Mouse (Mus musculus) thymus, postnatal 14 days (tissue): ENCODE results near the gene Arhgap30.

Experiments
- DNase-seq: peaks from one replicate; pipeline ENCODE4 v3.0.0; 2021

Gene Arhgap30

DNA sequence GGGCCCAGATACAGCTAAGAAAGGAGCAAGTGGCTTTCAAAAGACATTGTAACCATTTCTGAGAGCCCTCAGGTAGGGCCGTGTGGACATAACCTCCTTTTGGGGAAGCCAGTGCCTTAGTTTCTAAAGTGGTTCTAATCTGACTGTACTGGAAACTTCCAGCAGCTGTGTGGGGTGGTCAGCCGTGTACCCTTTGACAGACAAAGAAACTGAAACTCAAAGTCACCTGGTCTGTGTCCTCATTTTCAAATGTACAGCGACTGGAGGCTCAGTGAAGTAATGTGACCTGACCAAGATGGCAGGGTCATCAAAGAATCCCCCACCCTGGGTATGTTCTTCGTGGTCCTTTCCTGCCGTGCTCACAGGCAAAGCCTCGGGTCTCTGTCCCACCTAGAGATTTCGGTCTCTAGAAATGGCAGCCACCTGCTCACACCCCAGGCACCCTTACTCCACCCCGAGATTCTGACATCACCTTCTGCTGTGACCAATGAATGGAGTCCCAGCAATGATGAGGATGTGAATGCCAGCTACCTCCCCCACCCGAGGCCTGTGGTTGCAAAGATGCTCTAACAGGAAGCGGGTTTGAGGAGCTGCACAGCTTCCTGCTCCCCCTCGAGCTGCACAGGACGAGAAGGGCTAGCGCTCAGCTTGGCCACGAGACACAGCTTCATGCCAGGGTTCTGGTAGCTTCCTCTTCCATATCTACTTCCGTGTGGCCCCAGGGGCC is at the start of gene Arhgap30:
Arhgap30 (plus strand) TSS at position 579 of the 727 bp plus-strand sequence.
- DNase-seq, result peak; percentile 94

DNA sequence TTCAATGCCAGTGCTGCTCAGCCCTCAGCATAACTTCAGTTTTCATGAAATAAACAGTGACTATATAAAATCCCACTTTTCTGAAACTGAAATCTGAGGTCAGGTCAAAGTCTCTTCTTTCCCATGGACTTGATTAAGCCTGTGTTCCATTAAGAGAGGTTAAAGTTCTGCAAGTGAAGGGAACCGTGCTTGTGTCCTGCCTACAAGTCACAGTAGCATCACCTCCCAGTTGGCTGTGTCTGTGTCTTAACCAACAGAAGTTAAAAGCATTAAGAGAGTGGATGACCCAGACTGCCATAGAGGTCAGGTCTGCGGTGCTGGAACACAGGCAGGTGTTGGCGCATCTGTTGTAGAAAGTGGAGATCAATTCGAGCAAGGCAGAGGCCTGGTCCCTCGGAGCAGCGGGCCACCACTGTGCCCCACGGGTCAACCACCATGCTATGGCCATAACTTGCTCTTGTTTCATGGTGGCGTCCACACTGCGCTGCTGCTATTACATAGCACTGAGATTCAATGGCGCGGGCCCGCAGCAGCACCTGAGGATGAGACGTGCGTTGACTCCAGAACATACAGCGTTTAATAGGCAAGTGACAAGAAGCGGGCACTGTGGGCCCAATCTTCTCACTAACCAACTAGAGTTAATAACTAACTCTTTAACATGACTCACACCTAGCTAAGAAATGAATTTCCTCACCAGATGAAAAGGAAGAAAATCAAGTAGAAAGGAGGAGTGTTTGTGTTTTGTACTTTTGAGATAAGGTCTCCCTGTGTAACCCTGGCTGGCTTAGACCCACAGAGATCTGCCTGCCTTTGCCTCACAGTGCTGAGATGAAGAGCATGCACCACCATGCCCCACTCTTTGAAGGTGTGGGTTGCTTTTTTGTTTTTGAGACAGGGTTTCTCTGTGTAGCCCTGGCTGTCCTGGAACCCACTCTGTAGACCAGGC is 46.2 kb upstream of the Arhgap30 start:
- no peak for DNase-seq

DNA sequence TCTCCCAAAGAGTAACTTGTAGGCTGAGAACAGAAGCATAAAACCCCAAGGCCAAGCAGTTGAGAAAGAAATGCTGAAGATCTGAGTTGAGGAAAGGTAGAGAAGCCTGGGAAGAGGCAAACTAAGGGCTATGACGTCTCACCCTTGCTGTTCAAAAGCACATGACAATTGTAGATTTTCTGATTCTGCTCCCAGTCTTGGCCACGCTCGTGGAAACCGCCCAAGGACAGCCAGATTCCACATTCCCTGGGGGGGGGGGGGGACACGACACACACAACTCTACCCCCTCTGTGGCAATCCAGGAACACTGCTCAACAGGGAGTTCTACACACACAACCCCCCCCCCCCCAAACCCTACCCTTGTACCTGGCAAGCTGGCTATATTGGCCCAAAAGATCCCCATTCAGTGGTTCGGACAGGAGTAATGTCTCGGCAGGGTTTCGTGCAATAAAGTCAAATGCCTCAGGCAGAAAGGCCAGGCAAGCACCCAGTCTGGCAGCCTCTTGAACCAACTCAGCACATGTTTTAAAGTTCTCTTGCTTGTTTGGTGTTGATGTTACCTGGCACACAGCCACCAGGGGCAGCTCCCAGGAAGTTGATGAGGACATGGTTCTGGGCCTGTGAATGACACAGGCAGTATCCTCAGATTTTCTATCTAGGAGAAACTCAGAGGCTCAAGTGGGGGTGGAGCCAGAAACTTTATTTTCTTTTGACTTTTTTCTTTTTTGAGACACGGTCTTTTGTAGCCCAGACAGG is 44.7 kb upstream of the Arhgap30 start:
- no peak for DNase-seq

DNA sequence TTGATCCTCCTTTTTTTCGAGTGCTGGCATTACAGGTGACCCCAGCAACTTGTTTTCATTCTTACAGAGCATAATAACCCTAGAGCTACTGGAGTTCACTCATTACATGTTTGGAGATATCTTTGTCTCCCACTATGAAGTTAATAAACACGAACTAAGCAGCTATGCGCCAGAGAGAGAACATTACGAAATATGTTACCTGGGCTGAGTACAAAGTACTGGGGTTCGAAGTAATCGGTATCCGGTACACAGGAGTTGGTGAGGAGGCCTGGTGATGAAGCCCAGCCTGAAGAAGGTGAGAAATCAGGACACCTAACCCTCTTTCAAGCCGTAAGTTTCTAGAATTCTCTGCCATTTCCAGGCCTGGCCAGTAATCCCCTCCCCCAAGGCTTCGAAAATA is 44.0 kb upstream of the Arhgap30 start:
- no peak for DNase-seq

DNA sequence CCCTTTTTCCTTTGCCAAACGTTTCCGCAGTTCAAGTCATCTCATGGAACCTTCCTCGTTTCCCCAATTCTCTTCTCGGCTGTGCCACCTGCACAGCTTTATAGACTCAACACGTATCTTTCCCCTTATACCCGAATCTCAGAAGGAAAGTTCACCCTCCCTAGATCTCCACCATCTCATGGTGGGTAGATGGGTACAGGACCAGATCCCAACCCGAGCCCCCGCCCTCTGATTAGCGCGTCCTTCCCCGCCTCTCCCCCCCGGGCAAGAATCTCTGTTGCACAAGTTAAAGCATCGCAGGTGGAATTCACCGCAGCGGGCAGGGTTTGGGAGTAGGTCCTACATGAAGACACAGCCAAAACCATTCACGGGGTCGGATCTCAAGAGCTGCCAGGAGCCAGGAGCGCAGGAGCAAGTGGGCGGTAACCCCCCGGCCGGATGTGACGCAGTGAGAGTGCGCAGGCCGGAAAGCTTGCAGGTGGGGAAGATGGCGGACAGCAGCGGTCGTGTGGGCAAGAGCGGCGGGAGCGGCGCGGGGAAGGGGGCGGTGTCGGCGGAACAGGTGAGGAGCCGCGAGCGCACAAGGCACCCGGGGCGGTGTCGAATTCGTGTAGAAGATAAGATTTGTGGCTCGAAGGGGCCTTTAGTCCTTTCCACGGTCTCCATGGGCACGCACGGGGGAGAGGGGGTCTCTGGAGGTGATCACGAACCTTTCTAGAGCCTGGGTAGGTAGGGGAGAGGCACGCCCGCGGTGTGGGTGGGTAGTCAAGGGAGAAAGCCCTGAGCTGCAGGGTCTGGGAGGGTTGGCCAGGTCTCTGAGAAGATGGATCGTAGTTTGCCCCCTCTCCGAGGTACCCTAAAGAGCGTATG is 43.3 kb upstream of the Arhgap30 start, which contains the start of the genes Nit1 and Pfdn2:
Nit1 (minus strand) TSS at position 422 of the 870 bp plus-strand sequence.
Pfdn2 (plus strand) TSS at position 446 of the 870 bp plus-strand sequence.
- peak; percentile 93 for DNase-seq

DNA sequence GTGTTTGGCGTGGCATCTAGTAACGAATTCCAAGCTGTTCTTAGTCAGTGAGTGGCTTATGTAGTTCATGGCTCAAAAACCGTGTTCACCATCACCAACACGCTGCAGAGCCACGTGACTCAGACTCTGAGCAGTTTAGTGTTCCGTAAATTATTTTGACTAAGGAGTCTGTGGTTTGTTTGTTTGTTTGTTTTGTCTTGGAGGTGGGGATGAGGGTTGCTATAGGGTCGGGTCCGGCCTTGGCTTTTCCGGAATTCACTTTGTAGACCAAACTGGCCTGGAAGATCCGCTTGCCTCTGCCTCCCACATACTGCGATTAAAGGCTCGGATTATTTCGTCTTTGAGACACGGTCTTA is 42.7 kb upstream of the Arhgap30 start:
- no peak for DNase-seq

DNA sequence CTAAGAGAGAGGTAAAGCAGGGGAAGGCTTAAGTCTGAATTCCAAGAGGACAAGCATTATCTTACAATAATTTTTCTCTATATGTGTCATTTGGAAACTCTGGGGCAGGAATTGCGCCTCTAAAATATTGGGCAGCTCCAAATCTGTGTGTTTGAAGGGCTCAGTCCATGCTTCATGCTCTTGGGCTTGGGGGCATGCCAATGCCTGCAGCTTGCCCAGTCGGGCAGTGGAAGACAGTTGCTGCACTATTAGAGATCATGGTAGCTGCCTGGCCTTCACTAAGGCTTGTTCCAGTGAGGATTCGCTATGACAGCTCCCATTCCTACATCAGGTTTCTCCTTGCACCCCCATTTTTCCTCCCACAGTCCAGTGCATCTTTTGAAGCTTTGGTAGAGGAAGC is 40.1 kb upstream of the Arhgap30 start:
- no peak for DNase-seq

DNA sequence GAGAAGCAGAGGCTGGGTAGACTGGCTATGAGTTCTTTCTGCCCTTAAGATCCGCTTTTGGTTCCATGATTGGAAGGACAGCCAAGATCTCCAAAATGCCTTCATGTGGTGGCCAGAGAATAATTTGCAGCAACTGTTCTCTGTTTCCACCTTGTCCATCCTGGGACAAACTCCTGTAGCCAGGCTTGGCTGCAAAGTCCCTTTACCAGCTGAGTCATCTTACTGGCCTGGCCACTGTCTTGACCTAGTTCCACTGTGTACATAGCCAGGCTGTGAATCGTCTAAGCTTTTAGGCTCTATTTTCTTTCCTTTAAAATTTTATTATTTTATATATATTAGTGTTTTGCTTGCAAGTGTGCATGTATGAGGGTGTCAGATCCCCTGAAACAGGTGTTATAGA is 39.5 kb upstream of the Arhgap30 start:
- DNase-seq, result no peak

DNA sequence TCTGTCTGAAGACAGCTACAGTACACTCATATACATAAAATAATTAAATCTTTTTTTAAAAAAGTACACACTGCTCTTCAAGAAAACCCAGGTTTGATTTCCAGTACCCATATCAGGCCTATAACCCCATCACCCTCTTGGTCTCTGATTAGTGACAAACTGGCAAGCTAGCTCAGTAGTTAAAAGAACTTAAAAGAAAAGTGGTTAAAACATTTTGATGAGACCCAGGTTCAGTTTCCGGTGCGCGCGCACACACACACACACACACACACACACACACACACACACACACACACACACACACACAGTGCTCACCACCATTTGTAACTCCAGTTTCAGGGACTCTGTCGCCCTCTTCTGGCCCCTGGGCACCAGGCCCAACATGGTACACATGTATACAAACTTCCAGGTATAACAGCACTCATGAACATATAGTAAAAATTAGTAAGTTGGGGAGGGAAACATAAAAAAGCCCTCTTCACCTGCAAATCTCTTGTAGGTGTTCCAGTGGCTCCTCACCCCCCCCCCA is 32.9 kb upstream of the Arhgap30 start:
- peak; percentile 65 for DNase-seq

DNA sequence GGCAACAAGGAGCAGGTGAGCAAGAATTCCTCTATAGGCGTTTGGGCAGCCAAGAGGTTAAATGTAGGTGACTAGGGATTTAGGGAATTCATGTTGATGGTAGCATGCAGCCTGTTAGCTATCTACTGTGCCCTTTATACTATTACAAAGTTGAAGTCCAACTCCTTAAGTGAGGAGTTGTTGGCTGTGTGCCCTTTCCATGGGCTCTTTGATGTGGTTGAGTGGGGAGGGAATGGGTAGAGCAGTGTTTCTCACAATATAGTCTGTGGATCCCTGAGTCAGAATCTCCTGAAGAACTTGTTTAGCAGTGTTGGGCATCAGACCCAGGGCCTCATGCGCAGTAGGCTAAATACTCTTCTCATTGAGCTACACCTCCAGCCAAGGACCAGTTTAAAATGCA is 31.9 kb upstream of the Arhgap30 start:
- DNase-seq, result no peak

DNA sequence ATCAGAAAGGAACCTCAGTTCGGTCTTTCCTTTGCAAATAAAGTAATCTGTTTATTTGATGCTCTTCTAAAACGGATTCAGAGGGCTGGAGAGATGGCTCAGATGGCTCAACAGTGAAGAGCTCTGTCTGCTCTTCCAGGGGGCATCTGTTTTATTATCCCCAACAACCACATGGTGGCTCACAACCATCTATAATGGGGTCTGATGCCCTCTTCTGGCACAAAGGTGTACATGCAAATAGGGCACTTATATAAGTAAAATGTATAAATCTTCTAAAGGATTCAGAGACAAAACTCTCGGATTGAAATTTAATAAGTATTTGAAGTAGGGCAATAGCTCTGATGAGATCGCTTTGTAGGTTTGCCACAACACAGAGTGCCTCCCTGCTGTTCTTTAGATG is 30.3 kb upstream of the Arhgap30 start:
- DNase-seq, result peak; percentile 59

DNA sequence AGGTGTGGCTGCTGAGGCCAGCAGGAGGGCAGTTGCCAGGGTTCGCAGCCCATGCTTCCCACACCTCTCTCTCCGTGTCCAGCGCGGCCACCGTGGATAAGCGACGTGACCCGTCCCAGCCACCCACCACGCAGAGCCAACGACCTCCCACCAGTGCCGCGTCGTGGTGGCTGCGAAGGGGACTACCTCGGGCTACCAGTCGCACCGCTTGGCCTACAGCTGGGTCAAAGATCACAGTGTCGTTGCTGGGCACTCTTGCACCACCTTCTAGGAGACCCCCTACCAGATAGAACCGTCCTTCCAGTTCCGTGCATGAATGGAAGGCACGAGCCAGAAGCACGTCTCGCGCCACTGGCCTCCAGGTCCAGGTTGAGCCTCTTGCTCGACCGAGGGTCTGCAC is 28.5 kb upstream of the Arhgap30 start:
- DNase-seq, result no peak

DNA sequence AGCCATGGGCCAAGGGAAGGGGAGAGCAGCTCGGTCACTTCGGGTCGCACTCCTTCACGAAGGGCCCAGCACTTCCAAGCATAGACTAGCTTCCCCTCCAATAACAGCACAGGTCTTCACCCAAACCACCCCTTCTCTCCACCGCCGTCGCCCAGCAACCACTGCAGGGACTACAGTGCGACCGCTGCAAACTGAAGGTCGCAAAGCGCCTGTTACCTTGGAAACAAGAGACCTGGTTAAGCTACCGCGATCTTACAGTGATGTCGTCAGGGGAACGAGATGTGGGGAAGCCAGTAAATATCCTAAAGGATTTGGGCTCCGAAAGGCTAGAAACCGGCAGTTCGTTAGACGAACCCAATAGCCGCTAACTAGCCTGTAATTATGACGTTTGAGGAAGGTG is 28.1 kb upstream of the Arhgap30 start, which contains the start of gene Klhdc9:
Klhdc9 (minus strand) TSS at position 143 of the 400 bp plus-strand sequence.
- peak; percentile 91 for DNase-seq

DNA sequence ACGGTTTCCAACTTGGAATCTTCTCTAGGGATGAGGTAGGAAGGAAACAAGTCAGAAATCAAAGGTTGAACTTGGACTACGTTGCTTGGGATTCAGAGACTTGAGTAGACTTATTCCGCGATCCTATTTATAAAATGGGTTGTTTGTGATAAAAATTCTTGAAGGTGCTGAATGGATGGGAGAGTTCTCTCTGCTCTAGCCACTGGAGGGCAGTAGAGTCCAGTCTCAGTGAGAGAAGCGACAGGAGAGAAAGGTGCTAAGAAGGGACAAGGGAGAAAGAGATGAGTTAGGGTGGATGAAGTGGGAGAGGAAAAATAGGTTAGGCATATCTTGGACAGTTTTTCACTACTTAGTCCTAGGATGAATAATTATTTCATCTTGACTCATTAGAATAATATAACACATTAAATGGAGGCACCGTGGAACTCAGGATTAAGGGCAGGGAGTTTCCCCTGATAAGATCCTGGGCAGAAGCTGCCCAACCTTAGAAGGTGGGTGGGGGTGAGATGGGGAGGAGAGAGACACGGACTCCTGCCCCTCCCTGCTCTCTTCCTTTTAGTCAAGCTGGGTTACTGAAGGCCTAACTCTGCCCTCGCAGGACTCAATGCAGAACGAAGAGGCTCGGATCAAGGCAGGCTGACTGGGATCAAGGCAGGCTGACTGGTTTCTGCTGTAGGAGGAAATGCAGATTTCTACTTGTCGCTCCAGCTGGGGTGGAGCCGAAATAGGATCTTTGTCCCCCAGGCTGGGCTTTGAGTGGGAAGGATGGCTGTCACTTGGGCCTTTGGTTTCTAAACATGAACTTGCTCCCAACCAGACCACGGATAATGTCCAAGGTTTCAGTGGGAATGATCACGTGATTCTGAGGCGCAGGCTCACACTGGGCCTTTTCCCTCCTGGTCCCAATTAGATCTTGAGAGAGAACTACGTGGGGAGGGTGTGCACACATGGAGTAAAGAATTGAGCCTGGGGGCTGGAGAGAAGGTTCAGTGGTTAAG is 27.3 kb upstream of the Arhgap30 start:
- DNase-seq, result peak; percentile 83

DNA sequence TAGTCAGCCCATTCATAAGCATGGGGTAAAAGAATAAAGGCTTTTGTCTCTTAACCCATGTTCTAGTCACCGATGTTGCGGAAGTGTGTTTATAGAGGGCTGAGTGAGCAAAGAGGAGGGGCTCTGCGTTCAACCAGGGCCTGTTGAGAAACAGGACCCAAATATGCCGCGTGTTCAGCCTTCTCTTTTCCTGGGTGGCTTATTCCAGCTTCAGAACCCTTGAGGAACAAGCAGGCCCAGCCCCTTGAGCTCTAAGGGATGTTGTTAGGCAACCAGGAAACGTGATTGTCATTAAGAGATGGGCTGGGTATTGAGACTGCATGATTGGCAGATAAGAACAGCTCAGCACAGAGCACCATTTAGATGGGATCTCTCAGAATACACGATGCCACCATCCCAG is 22.8 kb upstream of the Arhgap30 start:
- no peak for DNase-seq

DNA sequence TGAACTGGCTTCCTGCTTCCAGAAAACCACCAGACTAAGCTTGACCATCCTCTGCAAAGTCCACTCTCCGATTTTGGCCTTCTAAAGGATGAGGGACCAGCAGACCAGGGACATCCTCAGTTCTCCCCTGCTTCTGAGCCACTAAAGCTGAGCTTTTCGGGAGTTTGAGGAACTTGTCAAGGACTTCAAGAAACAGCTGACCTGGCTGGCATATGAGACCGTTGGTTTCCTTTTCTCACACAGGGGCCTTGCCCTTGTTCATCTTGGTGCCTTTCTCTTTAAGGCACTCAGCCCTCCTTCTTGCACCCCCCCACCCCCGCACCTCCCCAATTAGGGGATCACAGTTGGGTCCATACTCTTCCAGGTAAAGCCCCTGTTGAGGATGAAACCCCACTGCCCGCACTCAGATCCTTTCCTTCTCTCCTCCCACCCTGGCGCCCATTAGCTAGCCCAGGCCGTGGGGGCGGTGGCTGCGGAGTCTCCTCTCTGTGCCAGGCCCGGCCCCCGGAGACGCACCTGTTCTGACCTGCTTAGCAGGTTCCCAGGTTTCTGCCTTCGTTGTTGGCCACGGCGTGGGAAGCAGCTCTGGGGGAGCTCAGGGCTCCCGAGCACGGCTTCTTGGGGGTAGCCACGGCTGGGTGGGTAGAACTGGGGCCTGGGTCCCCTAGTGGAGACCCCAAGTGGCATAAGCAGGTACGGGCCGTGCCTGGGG is 18.8 kb upstream of the Arhgap30 start, which contains the start of gene Nectin4:
Nectin4 (plus strand) TSS at position 255 of the 712 bp plus-strand sequence.
- no peak for DNase-seq

DNA sequence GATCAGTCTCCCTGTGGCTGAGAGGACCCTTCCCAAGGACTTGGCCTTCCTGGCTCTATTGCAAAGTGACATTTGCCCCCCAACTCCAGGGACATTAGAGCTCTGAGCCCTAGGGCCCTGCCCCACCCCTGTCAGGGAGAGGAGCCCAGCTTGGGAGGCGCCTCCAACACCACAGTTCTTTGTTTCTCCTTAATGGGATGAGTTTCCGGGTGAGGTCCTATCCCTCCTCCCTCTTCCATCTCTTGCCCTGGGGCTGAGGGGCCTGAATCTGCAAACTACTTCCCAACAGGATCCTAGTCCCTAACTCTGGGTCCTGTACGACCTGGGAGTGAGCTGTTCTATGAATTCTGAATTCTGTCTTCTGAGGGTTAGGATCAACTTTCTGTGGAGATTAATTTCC is 15.9 kb upstream of the Arhgap30 start:
- no peak for DNase-seq

DNA sequence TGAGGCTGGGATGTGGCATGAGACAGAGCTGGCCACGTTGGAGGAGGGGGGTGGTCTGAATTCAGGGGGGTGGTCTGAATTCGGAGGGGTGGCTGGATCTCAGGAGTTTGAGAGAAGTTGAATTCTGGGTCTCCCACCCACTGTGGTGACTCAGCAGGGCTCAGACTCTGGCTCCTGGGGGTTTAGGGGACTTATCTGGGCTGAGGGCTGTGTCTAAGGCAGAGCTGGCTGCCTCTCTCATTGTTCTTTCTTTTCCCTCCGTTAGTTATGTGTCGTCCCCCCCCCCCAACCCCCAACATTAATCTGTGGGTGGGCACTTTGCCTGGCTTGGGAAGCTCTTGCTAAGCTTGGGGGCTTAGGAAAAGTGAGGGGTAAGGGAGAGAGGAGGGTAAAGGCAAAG is 14.8 kb upstream of the Arhgap30 start:
- DNase-seq, result no peak

DNA sequence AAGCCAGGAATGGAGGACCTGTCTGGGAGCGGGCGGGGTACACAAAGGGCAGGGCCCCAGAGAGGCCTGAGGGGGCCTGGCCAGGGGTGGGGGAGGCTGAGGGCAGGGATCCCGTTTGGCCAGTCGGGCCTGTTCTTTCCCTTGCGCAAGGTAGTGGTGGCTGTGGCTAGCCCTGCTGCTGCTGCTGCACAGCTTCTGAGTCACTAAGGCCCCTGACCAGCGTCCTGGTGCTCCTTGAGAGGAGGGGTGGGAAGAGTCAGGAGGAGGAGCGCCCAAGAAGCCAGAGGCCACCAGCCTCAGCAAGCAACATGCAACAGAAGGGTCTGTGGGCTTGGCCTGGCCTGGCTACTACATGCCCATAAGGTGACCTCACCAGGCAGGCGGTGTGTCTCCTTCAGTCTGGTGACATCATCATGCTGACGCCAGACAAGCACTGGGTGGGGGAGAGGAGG is 13.1 kb upstream of the Arhgap30 start:
- DNase-seq, result no peak

DNA sequence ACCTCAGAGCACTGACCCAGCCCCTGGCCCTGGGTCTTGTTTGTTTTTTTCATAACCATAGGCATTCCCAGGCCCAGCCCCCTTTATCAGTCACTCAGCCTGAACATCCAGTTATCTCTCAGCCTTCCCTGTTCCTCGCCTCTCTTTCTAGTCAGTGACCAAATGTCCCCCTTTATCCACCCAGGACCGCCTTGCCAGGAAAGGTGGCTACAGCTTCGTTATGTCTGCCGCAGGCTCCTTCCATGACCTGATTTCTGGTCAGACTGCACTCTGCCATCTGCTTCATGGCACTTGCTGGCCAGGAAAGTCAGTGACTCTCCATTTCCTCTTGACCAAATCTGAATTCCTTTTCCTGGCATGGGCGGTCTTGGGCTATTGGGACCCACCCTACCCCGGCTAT is 10.5 kb upstream of the Arhgap30 start:
- no peak for DNase-seq
